Mouse (Mus musculus) liver (tissue): ENCODE results near the gene Nhlrc2.
"Not testable (repeated sequence)": the region's sequence is repeated elsewhere in the genome, so short reads cannot be mapped to it uniquely, and the experiment has no call there.

Source experiments
- DNase-seq: peaks from one replicate; pipeline ENCODE4 v3.0.0-alpha.2; 2020; ENCODE audit warnings: mixed read lengths

Nhlrc2 gene

DNA sequence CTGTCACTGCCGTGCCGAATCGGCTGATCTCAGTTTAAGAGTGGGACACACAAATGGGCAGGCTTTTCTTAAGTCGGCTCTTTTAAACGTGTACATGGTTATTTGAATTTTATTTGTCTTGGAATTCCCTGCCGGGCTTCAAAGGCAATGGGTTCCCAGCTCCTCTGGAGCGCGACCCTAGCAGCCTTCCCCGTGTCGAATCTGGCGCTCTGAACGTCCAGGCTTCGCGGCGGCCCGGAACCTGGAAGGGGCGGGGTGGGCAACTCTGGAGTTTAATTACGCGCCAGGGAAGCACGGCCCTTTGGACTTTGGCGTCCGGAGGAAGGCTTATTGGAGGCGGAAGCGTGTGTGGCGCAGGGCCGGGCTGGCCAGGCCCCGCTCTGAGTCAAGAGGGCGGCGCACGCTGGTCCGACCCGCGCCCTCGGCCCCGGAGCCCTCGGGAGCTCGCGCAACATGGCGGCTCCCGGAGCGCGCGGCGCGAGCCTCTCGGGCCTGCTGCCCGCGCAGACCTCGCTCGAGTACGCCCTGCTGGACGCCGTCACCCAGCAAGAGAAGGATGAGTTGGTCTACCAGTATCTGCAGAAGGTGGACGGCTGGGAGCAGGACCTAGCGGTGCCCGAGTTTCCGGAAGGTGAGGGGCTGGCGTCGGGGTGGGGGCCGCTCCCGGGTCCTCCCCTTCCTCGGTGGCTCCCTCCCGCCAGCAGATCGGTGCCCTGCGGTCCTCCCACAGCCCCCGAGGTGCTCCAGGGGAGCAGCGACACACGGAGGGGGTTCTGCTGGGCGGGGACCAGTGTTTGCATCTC lies at the start of gene Nhlrc2:
Gene Nhlrc2, plus strand, starts transcription at position 32 of the 803 bp plus-strand sequence.
- peak; percentile 87 for DNase-seq

DNA sequence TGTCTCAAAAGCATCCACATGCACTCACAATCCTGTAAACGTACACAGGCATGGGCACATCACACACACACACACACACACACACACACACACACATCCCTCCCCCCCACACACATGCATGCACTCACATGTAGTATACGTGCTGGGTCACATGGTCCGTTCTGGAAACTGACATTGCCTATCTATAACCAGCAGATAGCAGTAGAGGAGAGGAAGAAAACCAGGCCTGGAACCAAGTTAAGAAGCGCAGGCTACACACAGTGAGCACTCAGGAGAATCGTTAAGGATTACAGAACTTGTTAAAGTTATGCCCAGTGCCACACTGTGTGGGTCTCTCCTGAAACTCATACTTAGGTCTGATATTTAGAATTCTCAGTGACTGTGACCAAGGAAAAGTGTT lies 45.0 kb upstream of the Nhlrc2 start:
- not testable (repeated sequence) for DNase-seq

DNA sequence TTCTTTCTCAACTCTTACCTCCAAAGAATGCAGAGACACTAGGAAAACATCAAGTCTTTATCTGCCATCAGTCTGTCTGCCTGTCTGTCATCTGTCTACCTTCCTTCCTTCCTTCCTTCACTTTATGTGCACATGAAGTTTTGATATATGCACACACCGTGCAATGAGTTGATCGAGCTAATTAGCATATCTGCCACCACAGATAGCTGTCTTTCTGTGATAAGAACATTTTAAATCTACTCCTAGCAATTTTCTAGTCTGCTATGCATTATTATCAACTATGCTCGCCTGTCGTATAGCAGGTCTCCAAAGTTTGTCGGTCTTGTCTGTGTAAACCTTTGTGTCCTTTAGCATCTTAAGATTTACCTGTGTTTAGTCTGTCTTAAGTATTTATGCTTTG lies 44.5 kb upstream of the Nhlrc2 start:
- not testable (repeated sequence) for DNase-seq

DNA sequence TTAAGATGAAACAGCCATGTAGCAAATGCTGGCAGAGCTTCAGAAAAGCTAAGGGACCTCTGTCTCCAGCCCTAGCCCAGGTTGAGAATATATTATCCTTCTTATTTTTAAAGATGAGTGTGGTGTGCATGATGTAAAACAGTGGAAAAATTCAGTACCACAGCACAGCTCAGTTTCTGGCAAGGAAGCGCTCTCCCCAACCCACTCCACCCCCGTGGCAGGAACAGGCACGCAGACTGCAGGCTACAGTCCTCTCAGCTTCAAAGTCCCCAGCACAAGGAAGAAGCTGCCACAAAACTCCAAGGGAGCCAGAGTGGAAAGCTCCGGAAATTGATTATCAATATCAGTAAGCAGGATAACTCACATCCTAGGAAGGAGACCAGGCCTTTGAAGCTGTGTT lies 36.9 kb upstream of the Nhlrc2 start:
- DNase-seq, result not testable (repeated sequence)

DNA sequence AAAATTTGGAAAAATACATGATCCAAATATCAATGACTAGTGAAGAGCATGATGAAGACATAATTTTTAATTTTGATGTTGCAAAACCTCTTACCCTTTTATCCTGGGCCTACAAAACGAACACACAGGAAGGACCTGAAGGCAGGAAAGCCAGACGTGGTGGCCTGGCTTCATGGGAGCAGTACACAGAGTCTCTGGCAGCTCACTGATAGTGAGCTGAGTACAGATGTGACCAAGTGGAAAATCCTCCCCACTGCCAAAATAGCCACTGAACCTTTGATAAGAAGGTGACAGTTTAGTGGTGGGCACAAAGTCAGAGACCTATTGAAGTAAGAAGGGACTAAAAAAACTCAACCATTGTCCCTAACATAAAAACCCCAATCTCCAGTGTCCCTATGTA lies 34.5 kb upstream of the Nhlrc2 start:
- DNase-seq, result not testable (repeated sequence)

DNA sequence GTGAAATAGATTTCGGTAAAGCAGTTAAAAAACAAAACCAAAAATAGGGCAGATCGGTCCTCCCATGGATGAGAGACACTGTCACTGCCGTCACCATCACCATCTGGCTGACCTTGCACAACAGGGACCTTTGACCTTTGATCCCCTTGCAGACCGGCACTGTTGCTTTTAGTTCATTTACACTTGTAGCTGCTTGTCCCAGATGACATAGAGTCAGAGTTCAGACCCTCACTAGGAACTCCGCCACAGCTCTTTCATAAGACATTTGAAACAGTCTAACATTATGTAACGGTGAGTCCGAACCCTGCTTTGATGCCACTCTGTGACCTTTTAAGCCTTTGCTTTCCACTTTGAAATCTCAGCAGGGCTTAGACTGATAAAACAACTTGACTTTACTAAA lies 28.7 kb upstream of the Nhlrc2 start:
- not testable (repeated sequence) for DNase-seq

DNA sequence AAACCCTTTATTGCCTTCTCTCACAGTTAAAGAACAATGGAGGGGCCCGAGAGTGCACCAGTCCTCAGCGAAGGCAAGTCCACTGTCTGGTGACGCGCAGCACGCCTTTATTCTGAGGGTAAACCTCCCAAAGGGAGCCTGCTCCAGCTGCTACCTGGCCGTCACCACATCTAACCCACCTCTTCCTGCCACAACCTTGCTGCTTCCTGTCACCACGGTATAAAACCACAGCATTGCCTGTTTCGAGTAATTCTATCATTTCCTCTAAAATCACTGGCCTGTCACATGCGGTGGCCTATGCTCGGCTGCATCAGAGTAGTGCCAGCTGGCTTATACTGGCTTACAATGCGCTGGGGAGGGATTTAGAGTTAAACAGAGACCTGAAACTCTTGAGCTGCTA lies 17.5 kb upstream of the Nhlrc2 start:
- not testable (repeated sequence) for DNase-seq

DNA sequence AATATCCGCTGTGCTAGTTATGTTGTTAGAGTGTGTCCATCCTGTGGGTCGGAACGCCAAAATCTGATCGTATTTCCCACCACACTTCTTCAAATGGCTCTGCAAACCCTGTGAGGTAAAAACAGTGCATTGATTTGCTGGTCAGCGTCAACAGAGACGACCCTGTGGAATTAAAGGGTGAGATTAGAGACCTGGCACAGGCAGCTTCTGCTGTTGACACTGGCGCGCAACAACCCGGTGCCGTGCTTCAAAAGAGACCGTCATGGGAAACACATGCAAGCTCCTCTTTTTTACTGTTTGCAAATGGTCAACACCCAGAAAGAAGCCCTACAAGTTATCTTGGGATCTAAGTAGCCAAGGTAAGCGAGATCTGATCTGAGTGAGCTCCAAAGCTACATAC lies 16.8 kb upstream of the Nhlrc2 start:
- no peak for DNase-seq

DNA sequence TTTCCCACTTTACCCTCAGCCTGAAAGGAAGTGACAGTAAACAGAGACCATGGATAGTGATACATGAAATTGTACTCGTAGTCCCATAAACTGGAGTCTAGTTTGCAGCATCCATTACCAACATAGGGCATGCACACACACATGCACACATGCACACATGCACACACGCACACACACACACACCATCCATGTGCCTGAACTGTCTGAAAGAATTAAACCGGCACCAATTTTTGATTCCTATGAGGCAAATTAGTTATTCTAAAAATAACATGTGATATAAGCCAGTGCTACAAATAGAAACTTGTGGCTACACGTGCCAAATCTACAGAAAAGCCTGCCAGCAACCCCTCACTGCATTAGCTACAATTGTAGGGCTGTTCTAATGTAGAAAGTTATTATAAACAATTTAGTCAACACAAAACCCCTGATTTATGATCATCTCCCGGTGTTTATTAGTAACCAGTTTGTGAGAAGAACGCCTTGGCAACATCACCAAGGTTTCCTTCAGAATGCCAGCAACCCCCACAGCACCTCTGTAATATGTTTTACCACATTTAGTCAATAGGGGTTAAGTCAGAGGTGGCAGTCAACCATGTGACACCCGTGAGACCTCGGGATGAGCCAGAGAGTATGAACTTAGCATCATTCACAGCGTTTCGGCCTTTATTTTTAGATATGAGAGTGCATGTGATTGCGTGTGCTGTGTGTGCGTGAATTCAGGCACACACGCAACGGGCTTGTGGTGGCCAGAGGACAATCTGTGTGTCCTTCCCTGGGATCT lies 14.6 kb upstream of the Nhlrc2 start:
- no peak for DNase-seq

DNA sequence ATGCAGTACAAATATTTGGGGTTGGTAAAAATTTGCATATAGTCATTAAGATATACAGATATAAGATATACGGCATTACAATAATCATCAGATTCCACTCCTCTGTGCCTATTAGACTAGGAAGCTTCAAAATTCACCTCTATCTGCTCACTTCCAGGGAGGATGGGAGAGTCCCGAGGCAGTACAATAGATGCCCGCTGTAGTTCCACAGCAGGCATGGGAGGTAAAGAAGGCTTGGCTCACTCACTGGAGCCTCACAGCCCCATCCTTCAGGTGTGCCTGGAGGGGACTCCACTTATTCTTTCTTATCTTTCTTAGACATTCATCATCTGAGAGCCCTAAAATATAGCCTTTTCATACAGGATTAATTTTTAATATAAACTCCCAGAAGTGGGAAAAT lies 13.7 kb upstream of the Nhlrc2 start:
- DNase-seq, result no peak

DNA sequence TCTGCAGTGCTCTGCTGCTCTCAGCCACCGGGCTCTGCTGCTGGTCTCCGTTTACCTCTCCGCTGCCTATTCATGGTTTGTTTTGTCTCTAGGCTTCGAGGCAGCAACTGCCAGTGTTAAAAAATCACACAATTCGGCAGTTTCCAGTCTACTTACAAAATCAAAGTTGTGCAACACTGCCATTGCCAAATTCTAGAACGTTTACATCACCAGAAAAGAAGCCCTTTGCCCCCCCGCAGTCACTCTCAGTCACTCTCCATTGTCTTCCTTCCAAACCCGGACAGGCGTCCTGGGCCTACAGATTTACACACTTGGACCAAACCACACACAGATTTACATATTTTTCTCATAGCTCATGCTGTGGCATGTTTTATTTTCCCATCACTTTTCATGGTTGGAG lies 13.0 kb upstream of the Nhlrc2 start:
- no peak for DNase-seq

DNA sequence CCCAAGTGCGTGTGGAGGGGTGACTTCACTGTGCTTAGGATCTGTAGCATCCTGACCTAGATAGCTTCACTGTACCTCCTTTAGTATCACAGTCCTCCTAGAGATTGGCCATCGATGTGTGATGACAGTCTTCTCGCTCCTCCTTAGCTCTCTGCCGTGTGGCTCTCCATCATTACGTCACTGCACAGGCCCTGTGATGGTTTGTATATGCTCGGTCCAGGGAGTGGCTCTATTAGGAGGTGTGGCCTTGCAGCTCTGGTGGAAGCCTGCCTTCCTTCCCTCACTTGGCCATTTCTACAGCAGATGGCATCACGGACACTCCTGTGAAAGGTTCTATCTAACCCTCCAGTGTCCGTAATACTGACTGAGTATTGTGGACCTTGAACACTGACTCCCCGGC lies 12.3 kb upstream of the Nhlrc2 start:
- no peak for DNase-seq

DNA sequence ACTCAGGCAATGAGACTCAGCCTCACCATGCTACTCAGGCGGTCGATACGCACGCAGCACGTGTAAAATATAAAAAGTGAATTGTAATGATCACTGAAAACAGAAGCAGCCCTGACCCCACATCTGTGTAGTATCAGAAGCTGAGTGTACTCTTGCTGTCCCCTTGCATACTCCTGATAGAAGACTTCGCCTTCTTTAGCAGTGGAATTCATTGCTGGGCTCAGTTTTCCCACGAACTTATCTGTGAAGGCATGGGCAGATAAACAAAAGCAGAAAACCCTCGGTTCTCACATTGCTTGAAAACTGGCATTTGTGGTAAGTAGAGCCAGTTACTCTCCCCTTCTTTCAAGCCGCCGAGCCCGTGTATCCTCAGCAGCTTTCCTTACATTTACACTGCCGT lies 4.7 kb upstream of the Nhlrc2 start:
- no peak for DNase-seq

DNA sequence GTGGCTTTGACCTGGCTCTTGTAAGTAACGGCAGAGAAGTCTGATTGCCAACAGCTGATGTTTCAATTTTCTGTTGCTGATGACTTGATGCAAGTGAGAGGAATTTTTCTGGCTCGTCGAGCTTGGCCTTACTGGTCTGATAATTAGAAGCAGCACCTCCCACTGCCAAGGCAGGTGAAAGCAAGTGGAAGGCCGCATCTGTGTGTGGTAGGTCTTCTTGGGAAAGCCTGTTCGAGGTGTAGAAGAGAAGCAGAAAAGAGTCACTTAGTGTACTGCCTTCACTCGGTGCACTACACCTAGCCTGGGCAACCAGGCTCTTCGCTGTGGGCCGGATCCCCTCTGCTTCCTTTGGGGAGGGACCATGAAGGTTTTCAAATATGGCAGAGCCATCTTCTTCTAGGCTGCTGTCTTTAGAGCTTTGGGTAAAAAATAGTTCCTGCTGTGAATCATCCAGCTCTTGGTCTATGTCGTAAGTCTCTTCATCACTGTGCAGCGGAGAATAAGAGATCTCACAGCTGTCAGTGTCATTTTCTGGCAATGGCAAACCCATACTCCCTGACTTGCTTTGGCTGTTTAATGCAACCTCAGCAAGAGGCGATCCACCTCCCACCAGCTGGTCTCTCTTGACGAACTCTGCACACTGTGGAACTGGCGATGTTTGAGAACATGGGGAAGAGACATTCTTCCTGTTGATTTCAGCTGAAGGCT lies 3.2 kb upstream of the Nhlrc2 start:
- no peak for DNase-seq

DNA sequence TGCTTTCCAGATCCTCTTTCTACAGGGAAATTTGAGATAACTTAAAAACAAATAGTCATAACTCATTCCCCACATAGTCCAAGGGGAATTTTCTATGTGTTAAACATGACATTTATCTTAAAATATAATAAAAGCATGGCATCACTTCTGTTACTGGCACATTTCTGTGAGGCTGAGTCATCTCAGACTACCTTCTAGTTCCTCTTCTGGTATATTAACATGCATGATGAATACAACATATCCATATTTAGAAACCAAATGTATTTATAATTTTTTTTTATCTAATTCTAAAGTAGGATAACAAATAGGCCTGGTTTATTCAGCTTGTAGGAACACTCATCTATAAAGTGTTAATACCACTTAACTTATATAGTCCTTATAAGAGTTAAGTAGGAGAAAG lies 2.0 kb upstream of the Nhlrc2 start:
- no peak for DNase-seq

DNA sequence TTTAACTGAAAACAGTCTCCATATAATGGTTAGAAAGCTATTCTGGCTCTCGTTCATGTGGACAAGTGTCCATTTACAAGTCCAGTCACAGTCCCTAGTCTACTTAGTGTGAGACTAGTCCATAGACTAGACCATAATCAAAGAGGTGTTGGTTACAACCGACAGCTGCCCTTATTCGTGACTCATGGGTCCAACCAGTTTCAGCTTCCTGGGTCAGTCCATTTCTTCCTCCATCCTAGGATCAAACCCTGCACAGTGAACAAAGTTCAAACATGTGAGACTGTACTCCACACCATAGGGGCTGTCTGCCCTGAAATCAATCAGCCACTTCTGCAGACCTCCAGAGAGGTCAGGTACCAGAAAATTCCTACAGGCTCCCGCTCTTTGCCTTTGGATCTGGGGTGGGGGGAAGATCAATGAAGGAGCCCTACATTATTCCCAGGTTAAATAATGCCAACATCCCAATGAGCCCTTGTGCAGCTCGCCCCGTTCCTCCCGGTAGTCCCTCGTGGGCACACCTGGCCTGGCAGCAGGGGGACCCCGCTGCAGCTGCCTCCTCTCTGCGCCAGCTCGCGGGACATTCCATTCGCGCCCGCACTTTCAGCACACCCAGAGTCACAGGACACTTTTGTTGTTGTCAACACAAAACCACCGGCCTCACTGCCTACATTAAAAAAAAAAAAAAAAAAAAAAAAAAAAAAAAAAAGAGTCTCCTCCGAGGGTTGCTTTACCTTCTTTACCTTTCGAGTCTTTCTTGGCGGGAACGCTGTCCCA lies 418 bp upstream of the Nhlrc2 start, which contains the start of gene Dclre1a:
Gene Dclre1a, minus strand, starts transcription at position 767 of the 774 bp plus-strand sequence.
- peak; percentile 78 for DNase-seq

DNA sequence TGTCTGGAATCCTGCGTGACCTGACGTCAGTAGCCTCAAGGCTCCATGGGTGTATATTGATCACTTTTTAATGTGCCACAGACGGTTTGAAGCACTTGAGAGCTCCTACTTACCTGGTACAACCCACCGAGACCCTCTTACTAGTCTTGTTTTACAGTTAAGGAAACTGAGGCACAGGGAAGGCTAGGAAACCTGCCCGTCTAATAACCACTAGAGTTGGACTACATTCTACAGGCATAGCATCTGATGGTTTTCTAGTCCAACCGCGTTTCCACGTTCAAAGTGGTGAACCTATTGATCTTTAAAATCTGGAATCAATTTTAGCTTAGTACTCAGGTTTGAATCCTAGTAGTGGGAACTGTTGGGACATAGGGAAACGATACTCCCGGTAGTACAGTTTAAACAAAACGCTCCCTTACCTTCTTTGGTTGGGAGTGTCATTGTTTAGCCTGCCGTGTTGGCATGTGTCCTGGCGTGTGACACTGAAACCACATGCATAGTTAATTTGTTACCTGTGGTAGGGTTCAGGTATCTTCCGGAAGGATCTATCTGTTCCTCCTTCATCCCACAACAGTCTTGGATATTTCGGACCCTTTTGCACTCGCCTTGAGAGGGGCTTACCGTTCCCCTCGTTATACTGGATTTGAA lies 1.1 kb downstream of the Nhlrc2 start:
- no peak for DNase-seq

DNA sequence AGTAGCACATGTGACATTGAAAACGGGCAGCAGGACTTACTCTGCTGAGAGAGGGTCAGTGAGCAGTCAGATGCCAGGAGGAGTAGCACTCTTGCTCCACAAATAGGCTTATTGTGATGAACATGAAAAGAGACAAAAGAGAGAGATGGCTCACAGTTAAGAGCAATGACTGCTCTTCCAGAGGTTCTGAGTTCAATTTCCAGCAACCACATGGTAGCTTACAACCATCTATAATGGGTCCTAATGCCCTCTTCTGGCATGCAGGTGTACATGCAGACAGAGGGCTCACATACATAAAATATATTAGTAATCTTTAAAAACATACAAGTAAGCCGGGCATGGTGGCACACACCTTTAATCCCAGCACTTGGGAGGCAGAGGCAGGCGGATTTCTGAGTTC lies 5.1 kb downstream of the Nhlrc2 start:
- no peak for DNase-seq

DNA sequence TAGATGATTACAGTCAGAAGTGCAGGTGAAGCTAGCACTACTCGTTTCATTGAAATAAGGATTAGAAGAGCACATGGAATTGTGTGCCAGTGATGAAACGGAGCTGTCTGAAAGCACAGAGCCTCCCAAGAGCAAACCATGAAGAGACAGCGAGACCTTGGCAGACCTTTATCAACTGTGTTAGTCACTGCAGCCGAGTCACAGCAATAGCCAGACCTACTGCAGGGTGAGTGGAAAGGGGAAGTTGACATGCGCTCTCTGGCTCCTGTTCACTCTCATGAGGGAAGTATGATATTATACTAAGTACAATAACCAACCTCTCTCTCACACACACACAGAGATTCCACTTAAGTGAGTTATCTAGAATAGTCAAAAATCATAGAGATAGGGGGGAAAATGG lies 7.9 kb downstream of the Nhlrc2 start:
- no peak for DNase-seq

DNA sequence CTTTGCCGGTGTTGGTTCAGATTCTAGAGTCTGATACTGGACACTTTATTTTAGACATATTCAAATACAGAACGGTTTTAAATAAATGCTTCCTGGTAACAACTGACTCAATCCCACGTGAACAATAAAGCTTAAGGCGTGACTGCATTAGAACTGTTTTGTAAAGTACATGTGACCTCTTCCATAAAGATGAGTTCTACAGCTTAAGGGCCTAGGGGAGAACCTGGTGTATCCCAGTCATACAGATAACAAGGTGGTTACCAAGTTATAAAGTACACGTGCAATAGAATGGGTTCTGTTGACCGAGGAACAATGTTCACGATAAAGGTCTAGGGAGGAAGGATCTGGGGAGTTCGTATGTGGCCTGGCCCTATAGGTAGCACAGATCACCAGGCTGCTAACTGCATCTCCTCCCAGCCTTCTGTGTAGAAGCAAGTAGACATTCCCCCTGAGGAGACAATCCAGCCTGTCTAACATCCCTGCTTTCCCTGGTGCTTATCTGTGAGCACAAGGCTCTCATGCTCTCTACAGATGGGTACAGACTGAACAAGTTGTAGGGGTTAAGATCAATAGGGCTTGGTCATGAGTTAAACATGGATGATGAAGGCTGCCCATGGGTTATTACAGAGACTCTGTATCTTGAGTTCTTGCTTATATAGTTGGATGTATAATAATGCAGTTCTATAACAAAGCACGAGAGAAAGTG lies 14.5 kb downstream of the Nhlrc2 start:
- no peak for DNase-seq

DNA sequence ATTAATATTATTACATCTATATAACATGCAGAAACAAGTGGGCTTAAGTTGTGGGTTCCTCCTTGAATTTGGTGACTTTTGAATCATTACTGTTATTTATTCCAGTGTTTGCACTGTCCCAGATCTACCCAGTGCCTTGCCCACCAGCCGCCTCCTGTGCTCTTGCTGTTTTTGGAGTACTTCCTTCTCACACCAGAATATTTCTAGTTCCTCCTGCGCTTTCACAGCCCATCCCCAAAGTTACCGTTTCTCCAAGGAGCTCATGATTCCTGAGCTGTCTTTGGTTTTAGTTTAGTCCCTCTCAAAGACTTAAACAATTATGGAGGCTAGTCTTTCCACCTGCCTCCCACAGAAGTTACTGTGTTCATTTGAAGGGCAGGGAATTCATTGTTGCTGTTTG lies 15.4 kb downstream of the Nhlrc2 start:
- DNase-seq, result no peak

DNA sequence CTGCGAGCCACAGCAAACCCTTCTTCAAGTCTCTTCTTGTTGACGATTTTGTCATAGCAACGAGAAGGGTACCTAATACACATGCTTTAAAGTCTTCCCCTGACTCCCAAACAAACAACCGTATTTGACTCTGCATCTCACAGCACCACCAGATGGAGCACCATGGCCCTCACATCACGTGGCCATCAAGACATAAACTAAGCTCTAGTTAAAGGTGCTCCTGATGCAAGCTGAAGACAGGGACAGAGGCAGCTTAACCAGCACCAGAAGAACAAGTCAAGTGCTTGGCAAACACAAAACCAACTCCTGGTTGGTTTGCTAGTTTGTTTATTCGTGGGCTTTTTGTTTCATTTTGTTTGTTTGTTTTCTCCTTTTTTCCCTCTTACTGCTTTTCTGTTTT lies 17.3 kb downstream of the Nhlrc2 start:
- DNase-seq, result no peak
